Mouse (Mus musculus): ENCODE results near the gene Ppp1r14b. TPM values are rescaled to one million over a fixed set of nuclear protein-coding genes. Genes with fewer than 3 reads are reported as not detected.

The Ppp1r14b gene
- polyA plus RNA-seq, 1 experiment from 2014 or later = 255 TPM

- H3K27me3 ChIP-seq = peaks cover 50% of the 10 kb centered on the region
- ATAC-seq (ENCODE audit: insufficient number of reproducible peaks, insufficient read depth, low FRiP score, low TSS enrichment) = no peak
- no peaks in the 10 kb centered on the region for H3K36me3 ChIP-seq
- H3K9me3 ChIP-seq = no peaks in the 10 kb centered on the region
- H3K4me1 ChIP-seq = peaks cover 18% of the 10 kb centered on the region
- no peak overlapping the region for H3K4me2 ChIP-seq (replicated peaks)
- H3K9ac ChIP-seq = no peak overlapping the region
- H3K27ac ChIP-seq = no peak overlapping the region
- no peak overlapping the region for H3K4me3 ChIP-seq
- WGBS = 22% methylated on average over 3 of the region's 3 CpGs
Measured at GRCm38 (mm10) chr19:6936299-6936698, 38.5 kb upstream of the Ppp1r14b start.

GRCm38 (mm10) chr19:6937541-6938465, 37.0 kb upstream of the Ppp1r14b start:
- no peaks in the 10 kb centered on the region for H3K36me3 ChIP-seq
- no peaks in the 10 kb centered on the region for H3K9me3 ChIP-seq
- no peak for ATAC-seq (ENCODE audit: insufficient number of reproducible peaks, insufficient read depth, low FRiP score, low TSS enrichment)
- WGBS = 76% methylated on average over 16 of the region's 16 CpGs
- H3K9ac ChIP-seq = no peak overlapping the region
- peaks cover 21% of the 10 kb centered on the region for H3K4me1 ChIP-seq
- no peak overlapping the region for H3K4me2 ChIP-seq (replicated peaks)
- no peak overlapping the region for H3K4me3 ChIP-seq
- H3K27me3 ChIP-seq = peaks cover 35% of the 10 kb centered on the region
- H3K27ac ChIP-seq = no peak overlapping the region

GRCm38 (mm10) chr19:6939106-6940002, 35.4 kb upstream of the Ppp1r14b start:
- Histone ChIP-seq H3K9me3 (no peaks in the 10 kb centered on the region), H3K9ac (peak overlapping the region; percentile 24; the same call in 1 of the 2 replicates), H3K27ac (no peak overlapping the region), H3K4me1 (peaks cover 16% of the 10 kb centered on the region), H3K4me3 (no peak overlapping the region), H3K4me2 (replicated peaks) (no peak overlapping the region), H3K27me3 (peaks cover 19% of the 10 kb centered on the region), H3K36me3 (no peaks in the 10 kb centered on the region)
- ATAC-seq (ENCODE audit: insufficient number of reproducible peaks, insufficient read depth, low FRiP score, low TSS enrichment) = no peak
- 89% methylated on average over 20 of the region's 20 CpGs for WGBS

- 22% methylated on average over 27 of the region's 29 CpGs for WGBS
- Histone ChIP-seq H3K4me2 (replicated peaks) (peak overlapping the region; percentile 95), H3K9ac (peak overlapping the region; percentile 88), H3K27ac (no peak overlapping the region), H3K27me3 (peaks cover 7% of the 10 kb centered on the region), H3K36me3 (peaks cover 2% of the 10 kb centered on the region; the same call in 1 of the 2 replicates), H3K9me3 (no peaks in the 10 kb centered on the region), H3K4me3 (peak overlapping the region; percentile 69), H3K4me1 (peaks cover 16% of the 10 kb centered on the region)
- ATAC-seq (ENCODE audit: insufficient number of reproducible peaks, insufficient read depth, low FRiP score, low TSS enrichment) = no peak; the same call in 1 of the 2 replicates
Measured at GRCm38 (mm10) chr19:6940396-6941351, 34.1 kb upstream of the Ppp1r14b start.

GRCm38 (mm10) chr19:6941372-6942248, 33.2 kb upstream of the Ppp1r14b start, which contains the start of gene Bad:
TSS of gene Bad (plus strand) at chr19:6941861.
- Histone ChIP-seq H3K4me2 (replicated peaks) (peak within 1 kb of the TSS; percentile 95), H3K9me3 (no peaks in the 10 kb centered on the region), H3K27me3 (no peaks in the 10 kb centered on the region), H3K36me3 (peaks cover 8% of the 10 kb centered on the region; the same call in 1 of the 2 replicates), H3K4me3 (peak within 1 kb of the TSS; percentile 69), H3K9ac (peak within 1 kb of the TSS; percentile 88), H3K4me1 (peaks cover 16% of the 10 kb centered on the region), H3K27ac (peak within 1 kb of the TSS; percentile 89)
- peak; percentile 75 for ATAC-seq (ENCODE audit: insufficient number of reproducible peaks, insufficient read depth, low FRiP score, low TSS enrichment)
- under 1% methylated on average over 83 of the region's 83 CpGs for WGBS

GRCm38 (mm10) chr19:6942249-6942691, 32.5 kb upstream of the Ppp1r14b start, which contains the start of gene Gpr137:
TSS of gene Gpr137 (minus strand) at chr19:6942480.
- under 1% methylated on average over 27 of the region's 27 CpGs for WGBS
- Histone ChIP-seq H3K27me3 (no peaks in the 10 kb centered on the region), H3K4me1 (peaks cover 16% of the 10 kb centered on the region), H3K9me3 (no peaks in the 10 kb centered on the region), H3K4me3 (peak within 1 kb of the TSS; percentile 69), H3K36me3 (peaks cover 8% of the 10 kb centered on the region; the same call in 1 of the 2 replicates), H3K4me2 (replicated peaks) (peak within 1 kb of the TSS; percentile 95), H3K27ac (peak within 1 kb of the TSS; percentile 89), H3K9ac (peak within 1 kb of the TSS; percentile 88)
- peak; percentile 85 for ATAC-seq (ENCODE audit: insufficient number of reproducible peaks, insufficient read depth, low FRiP score, low TSS enrichment)

GRCm38 (mm10) chr19:6942764-6943163, 32.0 kb upstream of the Ppp1r14b start:
- H3K4me2 ChIP-seq (replicated peaks) = peak overlapping the region; percentile 95
- H3K9ac ChIP-seq = peak overlapping the region; percentile 88
- no peaks in the 10 kb centered on the region for H3K27me3 ChIP-seq
- H3K4me1 ChIP-seq = peaks cover 16% of the 10 kb centered on the region
- peak overlapping the region; percentile 69 for H3K4me3 ChIP-seq
- peaks cover 8% of the 10 kb centered on the region; the same call in 1 of the 2 replicates for H3K36me3 ChIP-seq
- peak overlapping the region; percentile 89 for H3K27ac ChIP-seq
- WGBS = 30% methylated on average over 5 of the region's 5 CpGs
- no peak for ATAC-seq (ENCODE audit: insufficient number of reproducible peaks, insufficient read depth, low FRiP score, low TSS enrichment)
- H3K9me3 ChIP-seq = no peaks in the 10 kb centered on the region

GRCm38 (mm10) chr19:6943709-6944108, 31.1 kb upstream of the Ppp1r14b start:
- WGBS = 96% methylated on average over 6 of the region's 6 CpGs
- H3K9me3 ChIP-seq = no peaks in the 10 kb centered on the region
- no peak overlapping the region for H3K4me2 ChIP-seq (replicated peaks)
- no peak overlapping the region for H3K4me3 ChIP-seq
- H3K27ac ChIP-seq = no peak overlapping the region
- no peak overlapping the region for H3K9ac ChIP-seq
- no peak for ATAC-seq (ENCODE audit: insufficient number of reproducible peaks, insufficient read depth, low FRiP score, low TSS enrichment)
- peaks cover 11% of the 10 kb centered on the region for H3K36me3 ChIP-seq
- peaks cover 16% of the 10 kb centered on the region for H3K4me1 ChIP-seq
- H3K27me3 ChIP-seq = no peaks in the 10 kb centered on the region

GRCm38 (mm10) chr19:6947742-6948141, 27.0 kb upstream of the Ppp1r14b start:
- Histone ChIP-seq H3K9me3 (no peaks in the 10 kb centered on the region), H3K4me2 (replicated peaks) (no peak overlapping the region), H3K4me3 (no peak overlapping the region), H3K9ac (no peak overlapping the region), H3K4me1 (peaks cover 17% of the 10 kb centered on the region), H3K36me3 (peaks cover 11% of the 10 kb centered on the region), H3K27me3 (no peaks in the 10 kb centered on the region), H3K27ac (no peak overlapping the region)
- ATAC-seq (ENCODE audit: insufficient number of reproducible peaks, insufficient read depth, low FRiP score, low TSS enrichment) = no peak
- 52% methylated on average over 4 of the region's 4 CpGs for WGBS

GRCm38 (mm10) chr19:6948186-6948585, 26.6 kb upstream of the Ppp1r14b start:
- no peaks in the 10 kb centered on the region for H3K27me3 ChIP-seq
- no peaks in the 10 kb centered on the region for H3K9me3 ChIP-seq
- 79% methylated on average over 4 of the region's 4 CpGs for WGBS
- peaks cover 11% of the 10 kb centered on the region for H3K36me3 ChIP-seq
- ATAC-seq (ENCODE audit: insufficient number of reproducible peaks, insufficient read depth, low FRiP score, low TSS enrichment) = no peak
- no peak overlapping the region for H3K4me2 ChIP-seq (replicated peaks)
- peaks cover 16% of the 10 kb centered on the region for H3K4me1 ChIP-seq
- H3K9ac ChIP-seq = no peak overlapping the region
- H3K4me3 ChIP-seq = no peak overlapping the region
- no peak overlapping the region for H3K27ac ChIP-seq

Measured in embryonic facial prominence, embryonic 12.5 days (tissue).